Mouse (Mus musculus) ES-Bruce4 (cell line): ENCODE results near the gene Glis2.

ENCODE experiments used
- CTCF ChIP-seq: IDR thresholded peaks from one replicate; pipeline ENCODE4 v1.8.1; 2011; ENCODE audit warnings: low read depth, low read length
- EP300 ChIP-seq: IDR thresholded peaks from 2 replicates; pipeline ENCODE4 v1.6.1; 2011; ENCODE audit warnings: low read depth, low read length; ENCODE audit not compliant: insufficient read depth
- POLR2A ChIP-seq: IDR thresholded peaks from one replicate; pipeline ENCODE4 v1.8.1; 2011; ENCODE audit warnings: low read length; ENCODE audit not compliant: insufficient read depth

- TF ChIP-seq EP300 (no peak), CTCF (no peak), POLR2A (no peak)
Measured at GRCm38 (mm10) chr16:4638891-4639390, 44.4 kb downstream of the Glis2 start.
